Mouse (Mus musculus) spleen, adult 2 months (tissue): ENCODE results near the gene Ndufs6.

Experiments
- CTCF ChIP-seq: fragments of 200-500 bp; IDR thresholded peaks from 2 replicates; pipeline ENCODE4 v1.5.1; 2011; ENCODE audit warnings: mild to moderate bottlenecking, inconsistent platforms; ENCODE audit not compliant: insufficient read depth, insufficient read length, insufficient replicate concordance; ENCODE audit errors: extremely low read depth
- POLR2A ChIP-seq: fragments of 200-500 bp; IDR thresholded peaks from 2 replicates; pipeline ENCODE4 v1.6.1; 2011; ENCODE audit warnings: low read depth, low read length, inconsistent platforms

DNA sequence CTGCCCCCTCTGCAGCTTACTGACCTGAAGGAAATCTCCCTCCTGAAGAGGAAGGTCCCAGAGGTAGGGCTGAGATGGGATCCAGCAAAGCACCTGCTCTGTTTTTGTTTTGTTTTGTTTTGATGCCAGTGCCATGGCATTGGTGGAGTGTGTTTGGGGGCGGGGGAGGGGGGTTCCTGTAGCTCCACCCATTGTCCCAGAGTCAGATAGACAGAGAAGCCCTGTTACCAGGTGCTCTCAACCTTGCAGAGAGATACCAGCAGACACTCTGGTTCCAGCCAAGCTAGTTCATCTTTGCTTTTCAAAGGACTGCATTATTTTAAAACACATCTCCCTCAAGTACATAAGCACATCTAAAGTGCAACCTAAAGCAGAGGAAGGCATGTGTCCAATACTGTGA, 54.8 kb downstream of the Ndufs6 start:
- TF ChIP-seq CTCF (no peak), POLR2A (no peak)
